16 mouse cellular contexts compared by ENCODE assay signal in the genomic region with DNA sequence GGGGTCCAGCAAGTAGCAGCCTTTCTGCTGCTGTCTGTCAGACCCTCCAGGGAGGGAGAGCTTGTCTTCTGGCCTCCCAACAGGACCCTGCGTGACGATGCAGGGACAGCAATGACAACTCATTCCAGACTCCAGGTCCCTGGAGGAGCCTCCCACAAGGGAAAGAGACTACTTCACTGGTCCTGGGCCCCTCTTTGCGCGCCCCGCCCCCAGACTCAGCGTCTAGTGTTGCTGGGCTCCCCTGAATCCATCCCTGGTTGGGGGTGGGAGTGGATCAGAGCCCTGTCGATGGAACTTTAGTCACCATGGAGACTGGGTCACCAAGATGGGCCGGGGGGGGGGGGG. TPM values are rescaled to one million over a fixed set of nuclear protein-coding genes. Genes with fewer than 3 reads are reported as not detected.
DNase-seq lines count a peak whose midpoint lies in the region; ATAC-seq and TF ChIP-seq lines count a peak whose summit lies in the region.
"Had no signal": no experiment of that assay in that cellular context is flagged by ENCODE, and none has a peak within 500 bp of the region (broad histone marks: within the 10 kb centered on the region; RNA-seq: fewer than 3 reads in every experiment).

No protein-coding gene starts in this region.

- WGBS in heart, embryonic 11.5 days (ENCODE audit: insufficient replicate concordance) = 61% methylated on average over 7 of the region's 8 CpGs
- WGBS in midbrain, embryonic 10.5 days = 43% methylated on average over 7 of the region's 8 CpGs
- 62% methylated on average over 6 of the region's 8 CpGs for WGBS in midbrain, embryonic 16.5 days
- 36% methylated on average over 8 of the region's 8 CpGs for WGBS in bone marrow, adult 2 months
- 56% methylated on average over 7 of the region's 8 CpGs for WGBS in liver, embryonic 13.5 days (ENCODE audit: insufficient replicate concordance)

- H3K36me3 ChIP-seq in heart, embryonic 11.5 days (ENCODE audit: control insufficient read depth, insufficient read depth, low read length) = peaks cover 13% of the 10 kb centered on the region
- H3K36me3 ChIP-seq in midbrain, embryonic 10.5 days = peaks cover 30% of the 10 kb centered on the region
- peaks cover 2% of the 10 kb centered on the region; the same call in 1 of the 2 replicates for H3K36me3 ChIP-seq in midbrain, embryonic 16.5 days (ENCODE audit: control insufficient read depth, insufficient read depth, low read length)
- H3K36me3 ChIP-seq in liver, embryonic 13.5 days = peaks cover 57% of the 10 kb centered on the region

- peak overlapping the region; percentile 77 for H3K4me3 ChIP-seq in heart, embryonic 11.5 days (ENCODE audit: low read depth, low read length)
- H3K4me3 ChIP-seq in midbrain, embryonic 10.5 days = peak overlapping the region; percentile 24; the same call in 1 of the 2 replicates
- H3K4me3 ChIP-seq in midbrain, embryonic 16.5 days (ENCODE audit: low read depth, low read length) = no peak overlapping the region
- H3K4me3 ChIP-seq in bone marrow, adult 2 months (replicated peaks; ENCODE audit: control insufficient read depth, low read depth, low read length) = peak overlapping the region; percentile 31
- peak overlapping the region; percentile 100 for H3K4me3 ChIP-seq in liver, embryonic 13.5 days (replicated peaks)
- H3K4me3 ChIP-seq: neural tube, embryonic 13.5 days had no signal

- DNase-seq in heart, adult 11 months = no peak
- DNase-seq in midbrain, embryonic 10.5 days (ENCODE audit: low spot score) = no peak
- DNase-seq in liver, embryonic 13.5 days = peak; percentile 42
- no peak for DNase-seq in gastrocnemius, postnatal 4 days (ENCODE audit: low spot score in 2 of 2)
- DNase-seq: forebrain, postnatal 0 days; lung, postnatal 4 days; right cerebral cortex, postnatal 14 days had no signal

- no peaks in the 10 kb centered on the region for H3K27me3 ChIP-seq in heart, embryonic 11.5 days (ENCODE audit: control insufficient read depth, insufficient read depth, low read length)
- H3K27me3 ChIP-seq in midbrain, embryonic 10.5 days (ENCODE audit: low read depth, poor library complexity, severe bottlenecking) = no peaks in the 10 kb centered on the region
- H3K27me3 ChIP-seq in midbrain, embryonic 16.5 days (ENCODE audit: control insufficient read depth, insufficient read depth, low read depth, low read length) = no peaks in the 10 kb centered on the region
- no peaks in the 10 kb centered on the region for H3K27me3 ChIP-seq in liver, embryonic 13.5 days
- H3K27me3 ChIP-seq: neural tube, embryonic 13.5 days; Patski had no signal

- no peak for ATAC-seq in heart, embryonic 11.5 days (replicated peaks; ENCODE audit: insufficient number of reproducible peaks, low FRiP score, low TSS enrichment)
- ATAC-seq in midbrain, embryonic 16.5 days = no peak
- no peak for ATAC-seq in liver, embryonic 13.5 days (ENCODE audit: low read depth)
- ATAC-seq: forebrain, postnatal 0 days; Patski had no signal

- H3K9ac ChIP-seq in heart, embryonic 11.5 days (ENCODE audit: low read depth, low read length) = peak overlapping the region; percentile 54
- H3K9ac ChIP-seq in midbrain, embryonic 16.5 days (ENCODE audit: low read depth, low read length) = no peak overlapping the region
- H3K9ac ChIP-seq in liver, embryonic 13.5 days = peak overlapping the region; percentile 100
- H3K9ac ChIP-seq: forebrain, postnatal 0 days; neural tube, embryonic 13.5 days had no signal

- H3K27ac ChIP-seq in heart, embryonic 11.5 days (ENCODE audit: low read depth, low read length) = peak overlapping the region; percentile 68; the same call in 1 of the 2 replicates
- peak overlapping the region; percentile 42; the same call in 1 of the 2 replicates for H3K27ac ChIP-seq in midbrain, embryonic 10.5 days (replicated peaks)
- no peak overlapping the region for H3K27ac ChIP-seq in midbrain, embryonic 16.5 days (ENCODE audit: low read length)
- peak overlapping the region; percentile 72 for H3K27ac ChIP-seq in bone marrow, adult 2 months (ENCODE audit: control insufficient read depth, insufficient read depth, low read depth, low read length, poor library complexity)
- H3K27ac ChIP-seq in liver, embryonic 13.5 days = peak overlapping the region; percentile 99
- H3K27ac ChIP-seq: neural tube, embryonic 13.5 days had no signal

- peaks cover 10% of the 10 kb centered on the region for H3K4me1 ChIP-seq in heart, embryonic 11.5 days (ENCODE audit: control insufficient read depth, insufficient read depth, low read length)
- H3K4me1 ChIP-seq in midbrain, embryonic 10.5 days = peaks cover 44% of the 10 kb centered on the region
- peaks cover 14% of the 10 kb centered on the region for H3K4me1 ChIP-seq in midbrain, embryonic 16.5 days (ENCODE audit: control insufficient read depth, insufficient read depth, low read length)
- H3K4me1 ChIP-seq in bone marrow, adult 2 months (ENCODE audit: control insufficient read depth, insufficient read depth, low read length) = peaks cover 6% of the 10 kb centered on the region
- peaks cover 64% of the 10 kb centered on the region for H3K4me1 ChIP-seq in liver, embryonic 13.5 days (replicated peaks)

- no peaks in the 10 kb centered on the region for H3K9me3 ChIP-seq in heart, embryonic 11.5 days (replicated peaks; ENCODE audit: control insufficient read depth, low read length)
- no peaks in the 10 kb centered on the region for H3K9me3 ChIP-seq in midbrain, embryonic 10.5 days (replicated peaks)
- H3K9me3 ChIP-seq in midbrain, embryonic 16.5 days (replicated peaks; ENCODE audit: control insufficient read depth, low read length, poor library complexity, severe bottlenecking) = no peaks in the 10 kb centered on the region
- no peaks in the 10 kb centered on the region for H3K9me3 ChIP-seq in liver, embryonic 13.5 days (replicated peaks)
- H3K9me3 ChIP-seq: neural tube, embryonic 13.5 days had no signal

- no peak for TF ChIP-seq CTCF in bone marrow, adult 2 months (IDR thresholded peaks at IDR 0.05; ENCODE audit: control insufficient read depth, insufficient read depth, low read length)

- no peak for TF ChIP-seq POLR2A in bone marrow, adult 2 months (IDR thresholded peaks at IDR 0.05; ENCODE audit: borderline replicate concordance, control insufficient read depth, low read depth, low read length)

- peak overlapping the region; percentile 75 for H3K4me2 ChIP-seq in heart, embryonic 11.5 days
- H3K4me2 ChIP-seq in midbrain, embryonic 16.5 days (ENCODE audit: low read length) = no peak overlapping the region
- peak overlapping the region; percentile 82 for H3K4me2 ChIP-seq in liver, embryonic 13.5 days
- H3K4me2 ChIP-seq: neural tube, embryonic 13.5 days had no signal

RNA-seq across cellular contexts. Expression of gene Pim1, which starts 4.2 kb away (rescaled TPM):
- 23.5 and 27.3 TPM in 2 replicates for polyA plus RNA-seq in heart, embryonic 11.5 days (2014; fragmentation: Nextera tagmentation; extraction: Ambion mirVana)
- 27.2 and 33.8 TPM in 2 replicates for polyA plus RNA-seq in midbrain, embryonic 10.5 days (2016; fragmentation: Nextera tagmentation; extraction: Ambion mirVana)
- 7.3 and 7.6 TPM in 2 replicates for polyA plus RNA-seq in midbrain, embryonic 16.5 days (2015; fragmentation: Nextera tagmentation; extraction: Ambion mirVana)
- 172 and 208 TPM in 2 replicates for polyA plus RNA-seq in bone marrow, adult 2 months (2011; ENCODE audit: insufficient read depth, insufficient read length, low replicate concordance, missing spikeins)
- polyA plus RNA-seq in liver, embryonic 13.5 days (2015; fragmentation: Nextera tagmentation; extraction: Ambion mirVana) = 105 and 110 TPM in 2 replicates
- total RNA-seq in gastrocnemius, postnatal 4 days (2021) = 10 to 100 TPM; 21.4 to 21.8 TPM

RNA-seq across cellular contexts. Expression of gene Gm17657, which starts 54.7 kb away (rescaled TPM):
- not detected in 2 replicates for polyA plus RNA-seq in heart, embryonic 11.5 days (2014; fragmentation: Nextera tagmentation; extraction: Ambion mirVana)
- not detected in 2 replicates for polyA plus RNA-seq in midbrain, embryonic 10.5 days (2016; fragmentation: Nextera tagmentation; extraction: Ambion mirVana)
- polyA plus RNA-seq in midbrain, embryonic 16.5 days (2015; fragmentation: Nextera tagmentation; extraction: Ambion mirVana) = not detected in 2 replicates
- 0.65 TPM in 1 of 2 replicates, not detected in the other for polyA plus RNA-seq in bone marrow, adult 2 months (2011; ENCODE audit: insufficient read depth, insufficient read length, low replicate concordance, missing spikeins)
- not detected in 2 replicates for polyA plus RNA-seq in liver, embryonic 13.5 days (2015; fragmentation: Nextera tagmentation; extraction: Ambion mirVana)
- not detected for total RNA-seq in gastrocnemius, postnatal 4 days (2021)
- total RNA-seq: forebrain, postnatal 0 days; left cerebral cortex, adult 8-10 months had no signal
- polyA plus RNA-seq: cortical plate, adult 2 months; forebrain, postnatal 0 days; heart, postnatal 0 days; kidney, embryonic 16.5 days; neural tube, embryonic 13.5 days; Patski had no signal

RNA-seq across cellular contexts. Expression of gene Tbc1d22b, which starts 54.9 kb away (rescaled TPM):
- 10.0 and 12.0 TPM in 2 replicates for polyA plus RNA-seq in heart, embryonic 11.5 days (2014; fragmentation: Nextera tagmentation; extraction: Ambion mirVana)
- polyA plus RNA-seq in midbrain, embryonic 10.5 days (2016; fragmentation: Nextera tagmentation; extraction: Ambion mirVana) = 18.8 and 19.9 TPM in 2 replicates
- polyA plus RNA-seq in midbrain, embryonic 16.5 days (2015; fragmentation: Nextera tagmentation; extraction: Ambion mirVana) = 29.5 and 32.2 TPM in 2 replicates
- 4.1 and 9.9 TPM in 2 replicates for polyA plus RNA-seq in bone marrow, adult 2 months (2011; ENCODE audit: insufficient read depth, insufficient read length, low replicate concordance, missing spikeins)
- 3.2 and 4.9 TPM in 2 replicates for polyA plus RNA-seq in liver, embryonic 13.5 days (2015; fragmentation: Nextera tagmentation; extraction: Ambion mirVana)
- 10 to 100 TPM; 10.2 to 11.3 TPM for total RNA-seq in gastrocnemius, postnatal 4 days (2021)

RNA-seq across cellular contexts. Expression of gene Tmem217, which starts 57.5 kb away (rescaled TPM):
- polyA plus RNA-seq in heart, embryonic 11.5 days (2014; fragmentation: Nextera tagmentation; extraction: Ambion mirVana) = 0.13 and 0.32 TPM in 2 replicates
- polyA plus RNA-seq in midbrain, embryonic 10.5 days (2016; fragmentation: Nextera tagmentation; extraction: Ambion mirVana) = 1.1 and 1.3 TPM in 2 replicates
- polyA plus RNA-seq in midbrain, embryonic 16.5 days (2015; fragmentation: Nextera tagmentation; extraction: Ambion mirVana) = 0.89 and 1.3 TPM in 2 replicates
- polyA plus RNA-seq in bone marrow, adult 2 months (2011; ENCODE audit: insufficient read depth, insufficient read length, low replicate concordance, missing spikeins) = not detected in 2 replicates
- polyA plus RNA-seq in liver, embryonic 13.5 days (2015; fragmentation: Nextera tagmentation; extraction: Ambion mirVana) = 0.23 TPM in 2 replicates
- not detected for total RNA-seq in gastrocnemius, postnatal 4 days (2021)
- total RNA-seq: forebrain, postnatal 0 days; left cerebral cortex, adult 8-10 months had no signal
